Mouse (Mus musculus) olfactory bulb, adult 2 months (tissue): ENCODE measurements around the gene Ndufb10.

ENCODE experiments used
- CTCF ChIP-seq: fragments of 200-500 bp; IDR thresholded peaks from 2 replicates; pipeline ENCODE4 v1.5.1; 2012; ENCODE audit warnings: low read depth, mild to moderate bottlenecking, low read length, moderate library complexity; ENCODE audit not compliant: insufficient read depth
- POLR2A ChIP-seq: fragments of 200-500 bp; IDR thresholded peaks from 2 replicates; pipeline ENCODE4 v1.6.1; 2012; ENCODE audit warnings: mild to moderate bottlenecking, low read depth, low read length, moderate library complexity; ENCODE audit not compliant: insufficient read depth

GRCm38 (mm10) chr17:24742307-24742706 is 18.0 kb upstream of the Ndufb10 start:
- no peak for TF ChIP-seq CTCF
- no peak for TF ChIP-seq POLR2A
